Mouse (Mus musculus): ENCODE results near the gene Mbnl2. TPM values are rescaled to one million over a fixed set of nuclear protein-coding genes. Genes with fewer than 3 reads are reported as not detected.

Gene Mbnl2
- polyA plus RNA-seq, 1 experiment, result 41.7 TPM

DNA sequence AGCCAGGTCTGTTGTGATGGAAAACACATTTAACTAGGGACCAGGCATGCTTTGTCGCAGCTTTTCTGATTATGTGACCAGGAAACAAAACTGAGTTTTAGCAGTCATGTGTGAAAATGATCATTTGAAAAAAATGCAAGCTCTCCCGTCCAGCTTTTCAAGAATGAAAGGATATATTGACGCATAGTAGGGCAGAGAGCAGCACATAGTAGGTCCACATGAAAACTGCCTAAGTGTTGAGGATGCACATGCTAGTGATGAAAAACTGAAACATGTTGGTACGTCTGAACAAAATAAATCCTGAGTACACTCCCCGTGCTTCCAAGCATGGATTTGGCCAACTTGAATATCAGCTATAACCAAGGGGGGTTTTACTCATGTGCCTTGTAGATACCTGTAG is 109.1 kb downstream of the Mbnl2 start:
- H3K27me3 ChIP-seq (ENCODE audit: control insufficient read depth, insufficient read depth, low read length), result no peaks in the 10 kb centered on the region
- no peak for TF ChIP-seq CTCF (IDR thresholded peaks at IDR 0.05; ENCODE audit: extremely low read depth, insufficient read length, insufficient replicate concordance, low read depth, low read length)
- TF ChIP-seq POLR2A (IDR thresholded peaks at IDR 0.05; ENCODE audit: low read depth, low read length), result no peak
- no peak overlapping the region for H3K4me3 ChIP-seq (ENCODE audit: low read depth, low read length)
- no peak overlapping the region for H3K27ac ChIP-seq (ENCODE audit: insufficient read depth, low read depth, low read length)
- no peaks in the 10 kb centered on the region for H3K4me1 ChIP-seq (ENCODE audit: control insufficient read depth, insufficient read depth, insufficient read length, low read length)
- WGBS, result 94% methylated on average over 5 of the region's 5 CpGs
- peaks cover 22% of the 10 kb centered on the region for H3K36me3 ChIP-seq (ENCODE audit: control insufficient read depth, insufficient read depth, low read length)

DNA sequence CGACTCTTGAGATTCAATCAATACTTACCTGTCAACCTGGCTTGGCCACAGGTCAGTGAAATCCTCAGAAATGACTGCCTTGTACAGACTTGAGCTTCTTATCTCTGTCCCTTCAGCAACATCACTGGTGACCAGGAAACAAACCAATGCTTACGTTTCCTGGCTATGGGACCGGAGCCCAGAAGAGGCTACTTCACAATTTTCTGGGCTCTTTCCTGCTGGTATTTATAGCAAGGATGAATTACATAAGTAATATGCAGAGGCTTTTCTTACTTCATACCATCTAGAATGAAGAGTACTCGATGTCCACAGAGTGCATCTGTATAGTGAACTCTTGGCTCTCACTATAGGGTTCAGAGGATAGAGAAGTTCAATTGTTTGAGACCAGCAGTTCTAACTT is 111.8 kb downstream of the Mbnl2 start:
- no peak for TF ChIP-seq CTCF (IDR thresholded peaks at IDR 0.05; ENCODE audit: extremely low read depth, insufficient read length, insufficient replicate concordance, low read depth, low read length)
- TF ChIP-seq POLR2A (IDR thresholded peaks at IDR 0.05; ENCODE audit: low read depth, low read length), result no peak
- Histone ChIP-seq H3K27ac (ENCODE audit: insufficient read depth, low read depth, low read length) (peak overlapping the region; percentile 18; the same call in 1 of the 2 replicates), H3K36me3 (ENCODE audit: control insufficient read depth, insufficient read depth, low read length) (peaks cover 27% of the 10 kb centered on the region), H3K27me3 (ENCODE audit: control insufficient read depth, insufficient read depth, low read length) (no peaks in the 10 kb centered on the region), H3K4me1 (ENCODE audit: control insufficient read depth, insufficient read depth, insufficient read length, low read length) (no peaks in the 10 kb centered on the region), H3K4me3 (ENCODE audit: low read depth, low read length) (no peak overlapping the region)
- WGBS, result 26% methylated on average over 4 of the region's 4 CpGs

DNA sequence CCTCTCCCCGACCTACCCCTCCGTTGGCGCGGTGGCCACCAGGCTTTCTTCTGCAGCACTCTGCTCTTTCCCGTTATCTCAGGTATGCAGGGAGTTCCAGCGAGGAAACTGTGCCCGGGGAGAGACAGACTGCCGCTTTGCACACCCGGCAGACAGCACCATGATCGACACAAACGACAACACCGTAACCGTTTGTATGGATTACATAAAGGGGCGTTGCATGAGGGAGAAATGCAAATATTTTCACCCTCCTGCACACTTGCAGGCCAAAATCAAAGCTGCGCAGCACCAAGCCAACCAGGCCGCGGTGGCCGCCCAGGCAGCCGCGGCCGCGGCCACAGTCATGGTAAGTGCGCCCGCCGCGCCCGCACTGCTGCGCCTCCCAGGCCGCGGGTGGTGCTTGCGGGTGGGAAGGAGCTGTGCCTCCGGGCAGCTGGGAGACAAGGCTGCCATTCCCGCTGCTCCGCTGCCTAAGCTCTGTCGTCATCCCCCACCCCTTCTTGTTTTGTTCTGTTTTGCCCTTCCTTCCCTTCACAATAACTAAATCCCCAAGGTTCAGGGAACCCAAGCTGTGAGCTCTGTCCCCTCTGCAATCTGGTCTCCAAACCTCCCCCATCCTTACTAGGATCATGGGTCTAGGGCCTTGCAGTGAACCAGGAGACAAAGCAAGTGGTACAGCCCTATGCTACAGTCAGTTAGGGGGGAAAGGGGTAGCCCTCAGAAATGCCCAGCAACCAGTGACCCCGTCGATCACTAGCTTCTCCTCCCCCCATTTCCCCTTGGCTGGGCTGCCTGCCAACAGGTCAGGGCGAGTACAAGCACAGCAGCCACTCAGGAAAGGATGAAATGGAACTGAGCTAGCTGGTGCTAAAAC is 113.6 kb downstream of the Mbnl2 start:
- H3K36me3 ChIP-seq (ENCODE audit: control insufficient read depth, insufficient read depth, low read length), result peaks cover 30% of the 10 kb centered on the region

DNA sequence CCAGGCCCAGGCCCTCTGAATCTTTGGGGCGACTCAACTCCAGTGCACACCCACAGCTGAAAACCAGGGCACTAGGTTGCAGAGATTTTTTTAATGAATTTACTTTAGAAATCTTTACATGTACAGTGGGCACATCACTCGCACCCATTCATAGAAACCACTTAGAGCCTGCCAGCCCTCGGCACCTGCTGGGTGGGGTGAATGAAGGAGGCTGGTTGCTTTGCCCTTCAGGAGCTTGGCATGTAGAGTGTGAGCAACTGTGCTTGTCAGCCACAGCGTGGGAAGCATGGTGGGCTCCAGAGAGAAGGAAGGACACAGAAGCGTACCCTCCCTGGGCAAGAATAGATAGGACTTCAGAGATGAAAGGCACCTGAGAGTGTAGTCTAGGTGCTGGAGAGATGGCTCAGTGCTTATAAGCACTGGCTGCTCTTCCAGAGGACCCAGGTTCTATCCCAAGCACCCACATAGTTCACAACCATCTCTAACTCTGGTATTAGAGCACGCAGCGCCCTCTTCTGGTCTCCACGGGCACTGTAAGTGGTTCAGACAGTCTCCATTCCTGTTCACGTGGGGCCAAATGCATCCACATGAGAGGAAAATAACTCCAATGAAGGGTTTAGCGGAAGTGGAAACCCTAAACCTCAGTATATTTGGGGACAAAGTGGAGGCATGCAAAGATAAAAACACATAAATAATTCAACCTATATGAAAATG is 114.9 kb downstream of the Mbnl2 start:
- H3K4me3 ChIP-seq (ENCODE audit: low read depth, low read length), result no peak overlapping the region
- peaks cover under 1% of the 10 kb centered on the region; the same call in 1 of the 2 replicates for H3K4me1 ChIP-seq (ENCODE audit: control insufficient read depth, insufficient read depth, insufficient read length, low read length)
- no peaks in the 10 kb centered on the region for H3K27me3 ChIP-seq (ENCODE audit: control insufficient read depth, insufficient read depth, low read length)
- H3K27ac ChIP-seq (ENCODE audit: insufficient read depth, low read depth, low read length), result no peak overlapping the region
- 95% methylated on average over 10 of the region's 10 CpGs for WGBS
- H3K36me3 ChIP-seq (ENCODE audit: control insufficient read depth, insufficient read depth, low read length), result peaks cover 28% of the 10 kb centered on the region
- TF ChIP-seq CTCF (IDR thresholded peaks at IDR 0.05; ENCODE audit: extremely low read depth, insufficient read length, insufficient replicate concordance, low read depth, low read length) (peak; percentile 44; the same call in 1 of the 2 replicates), POLR2A (IDR thresholded peaks at IDR 0.05; ENCODE audit: low read depth, low read length) (no peak)

More for the DNA sequence above, 113.6 kb downstream of the Mbnl2 start:
- TF ChIP-seq POLR2A (IDR thresholded peaks at IDR 0.05; ENCODE audit: low read depth, low read length), result no peak
- WGBS, result 84% methylated on average over 38 of the region's 38 CpGs
- no peaks in the 10 kb centered on the region for H3K4me1 ChIP-seq (ENCODE audit: control insufficient read depth, insufficient read depth, insufficient read length, low read length)
- no peak overlapping the region for H3K4me3 ChIP-seq (ENCODE audit: low read depth, low read length)
- H3K27ac ChIP-seq (ENCODE audit: insufficient read depth, low read depth, low read length), result no peak overlapping the region
- H3K27me3 ChIP-seq (ENCODE audit: control insufficient read depth, insufficient read depth, low read length), result no peaks in the 10 kb centered on the region

DNA sequence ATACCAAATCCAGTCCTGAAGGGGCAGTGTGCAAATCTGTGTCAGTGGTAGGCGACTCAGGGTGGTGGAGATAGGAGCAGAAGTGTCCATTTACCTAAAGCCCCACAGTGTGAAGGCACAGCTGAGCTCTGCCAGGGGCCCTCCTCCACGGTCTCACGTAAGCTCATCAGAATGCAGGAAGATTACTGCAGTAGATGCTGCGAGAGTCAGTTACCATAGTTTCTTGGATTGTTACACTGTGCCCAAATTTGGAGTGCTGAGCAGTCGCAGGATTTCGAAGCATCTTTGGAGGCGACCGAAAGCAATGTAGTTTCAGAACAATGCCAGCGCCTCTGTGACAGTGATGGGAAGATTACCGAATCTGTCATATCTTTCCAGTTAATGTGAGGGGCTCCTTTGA is 116.2 kb downstream of the Mbnl2 start:
- peaks cover 2% of the 10 kb centered on the region; the same call in 1 of the 2 replicates for H3K4me1 ChIP-seq (ENCODE audit: control insufficient read depth, insufficient read depth, insufficient read length, low read length)
- peaks cover 33% of the 10 kb centered on the region for H3K36me3 ChIP-seq (ENCODE audit: control insufficient read depth, insufficient read depth, low read length)
- no peak overlapping the region for H3K27ac ChIP-seq (ENCODE audit: insufficient read depth, low read depth, low read length)
- H3K27me3 ChIP-seq (ENCODE audit: control insufficient read depth, insufficient read depth, low read length), result no peaks in the 10 kb centered on the region
- WGBS, result 89% methylated on average over 10 of the region's 10 CpGs
- TF ChIP-seq CTCF (IDR thresholded peaks at IDR 0.05; ENCODE audit: extremely low read depth, insufficient read length, insufficient replicate concordance, low read depth, low read length), result no peak
- TF ChIP-seq POLR2A (IDR thresholded peaks at IDR 0.05; ENCODE audit: low read depth, low read length), result no peak
- H3K4me3 ChIP-seq (ENCODE audit: low read depth, low read length), result no peak overlapping the region

DNA sequence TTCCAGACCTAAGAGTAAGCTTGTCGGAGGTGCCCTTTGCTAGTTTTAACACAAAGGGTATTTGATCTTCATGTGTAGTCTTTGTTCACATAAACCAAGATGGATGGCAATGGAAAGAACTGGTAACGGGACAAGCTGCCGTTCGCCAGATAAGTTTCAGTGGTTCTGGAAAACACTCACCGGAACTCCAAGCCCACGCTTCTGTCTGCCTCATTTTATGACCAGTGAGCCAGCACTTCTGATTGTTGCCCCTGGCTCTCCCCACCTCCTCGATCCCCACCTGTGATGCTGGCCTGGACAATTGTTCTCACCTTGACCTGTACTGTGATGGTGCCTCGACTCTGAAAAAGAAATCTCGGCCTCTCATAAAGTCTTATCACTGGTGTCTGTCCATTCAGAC is 117.0 kb downstream of the Mbnl2 start:
- TF ChIP-seq CTCF (IDR thresholded peaks at IDR 0.05; ENCODE audit: extremely low read depth, insufficient read length, insufficient replicate concordance, low read depth, low read length) (no peak), POLR2A (IDR thresholded peaks at IDR 0.05; ENCODE audit: low read depth, low read length) (no peak)
- WGBS, result 88% methylated on average over 9 of the region's 9 CpGs
- Histone ChIP-seq H3K27me3 (ENCODE audit: control insufficient read depth, insufficient read depth, low read length) (no peaks in the 10 kb centered on the region), H3K4me1 (ENCODE audit: control insufficient read depth, insufficient read depth, insufficient read length, low read length) (peaks cover 2% of the 10 kb centered on the region; the same call in 1 of the 2 replicates), H3K27ac (ENCODE audit: insufficient read depth, low read depth, low read length) (no peak overlapping the region), H3K4me3 (ENCODE audit: low read depth, low read length) (no peak overlapping the region), H3K36me3 (ENCODE audit: control insufficient read depth, insufficient read depth, low read length) (peaks cover 39% of the 10 kb centered on the region)

DNA sequence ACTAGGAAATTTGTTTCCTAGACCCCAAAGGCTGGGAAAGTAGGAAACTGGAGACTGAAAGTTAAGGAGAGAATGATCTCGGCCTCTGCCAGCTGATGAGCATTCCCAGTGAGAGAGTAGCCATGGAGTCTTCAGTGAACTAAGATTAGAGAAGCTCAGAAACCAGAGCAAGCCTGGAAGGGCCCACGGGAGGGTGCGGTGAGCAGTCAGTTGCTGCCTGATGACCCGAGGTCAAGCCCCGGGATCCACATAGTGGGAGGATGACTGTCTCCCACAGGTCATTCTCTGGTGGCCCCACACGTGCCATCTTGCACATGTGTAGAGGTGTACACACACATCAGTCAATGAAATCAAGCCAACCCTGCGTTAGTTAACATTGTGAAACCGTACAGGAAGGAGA is 118.0 kb downstream of the Mbnl2 start:
- no peak for TF ChIP-seq CTCF (IDR thresholded peaks at IDR 0.05; ENCODE audit: extremely low read depth, insufficient read length, insufficient replicate concordance, low read depth, low read length)
- TF ChIP-seq POLR2A (IDR thresholded peaks at IDR 0.05; ENCODE audit: low read depth, low read length), result no peak
- no peaks in the 10 kb centered on the region for H3K27me3 ChIP-seq (ENCODE audit: control insufficient read depth, insufficient read depth, low read length)
- H3K27ac ChIP-seq (ENCODE audit: insufficient read depth, low read depth, low read length), result no peak overlapping the region
- WGBS, result 90% methylated on average over 8 of the region's 8 CpGs
- peaks cover 40% of the 10 kb centered on the region for H3K36me3 ChIP-seq (ENCODE audit: control insufficient read depth, insufficient read depth, low read length)
- H3K4me1 ChIP-seq (ENCODE audit: control insufficient read depth, insufficient read depth, insufficient read length, low read length), result peaks cover 2% of the 10 kb centered on the region; the same call in 1 of the 2 replicates
- no peak overlapping the region for H3K4me3 ChIP-seq (ENCODE audit: low read depth, low read length)

Data from small intestine, adult 2 months (tissue).